Mouse (Mus musculus) brain, adult 2 months (tissue): ENCODE results near the gene Utp20.
A peak's percentile ranks its signal among the peaks of the same experiment; 100 is the strongest.
"Not testable (repeated sequence)": the region's sequence is repeated elsewhere in the genome, so short reads cannot be mapped to it uniquely, and the experiment has no call there.

Experiments used
- DNase-seq: peaks from one replicate; pipeline ENCODE4 v3.0.0; 2011; ENCODE audit warnings: low read depth, low spot score

Utp20 gene

DNA sequence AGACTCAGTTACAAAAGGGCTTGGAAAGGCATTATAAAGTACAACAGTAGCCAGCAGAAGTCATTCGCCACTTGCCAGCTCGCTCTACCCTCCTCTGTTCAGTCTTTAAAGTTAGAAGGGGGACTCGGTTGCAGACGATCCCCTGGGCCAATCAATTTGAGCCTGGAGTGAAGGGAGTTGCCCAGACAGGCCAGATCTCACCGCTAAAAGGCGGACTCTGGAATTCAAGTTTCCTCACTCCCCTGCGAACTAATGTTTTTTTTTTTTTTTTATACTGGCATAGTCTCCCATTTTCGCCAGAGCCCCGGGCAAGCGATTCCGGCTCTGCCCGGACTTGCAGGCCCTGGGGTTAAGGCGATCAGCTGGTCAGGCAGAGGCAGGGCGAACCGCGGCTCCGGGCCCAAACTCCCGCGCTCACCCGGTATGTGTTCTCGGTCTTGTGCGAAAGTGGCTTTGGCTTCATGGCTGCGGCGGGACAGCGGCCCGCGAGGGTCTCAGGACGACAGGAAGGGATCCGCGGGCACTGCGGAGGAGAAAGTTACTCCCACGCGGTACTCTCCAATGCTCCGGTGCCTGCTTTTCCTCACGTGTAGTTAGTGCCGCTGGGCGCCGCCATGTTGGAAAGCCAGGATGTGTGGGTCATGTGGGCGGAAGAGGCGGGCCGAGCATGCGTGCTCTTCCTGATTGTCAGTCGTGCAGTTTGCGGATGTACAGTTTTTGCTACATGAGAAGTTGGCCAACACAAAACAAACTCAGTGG lies at the start of gene Utp20:
Gene Utp20, minus strand, starts transcription at position 617 of the 759 bp plus-strand sequence.
- peak; percentile 95 for DNase-seq

DNA sequence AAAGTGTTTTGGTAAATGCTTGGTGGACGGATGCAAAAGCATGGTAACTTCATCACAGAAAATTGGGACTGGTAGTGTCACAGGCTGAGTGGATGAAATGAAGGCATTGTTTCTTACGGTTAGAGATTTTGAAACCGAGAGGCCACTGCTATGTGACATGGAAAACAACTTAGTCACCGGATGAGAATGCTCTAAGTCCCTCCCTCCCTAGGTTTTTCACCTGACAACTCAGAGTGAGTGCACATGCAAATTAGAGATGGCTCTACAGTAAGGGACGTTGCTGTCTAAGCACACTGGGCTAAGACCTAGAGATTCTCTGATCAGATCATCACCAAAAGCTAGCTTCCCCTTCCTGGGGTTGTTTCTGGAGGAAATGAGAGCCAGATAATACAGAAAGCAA lies 48.3 kb upstream of the Utp20 start:
- DNase-seq, result no peak

DNA sequence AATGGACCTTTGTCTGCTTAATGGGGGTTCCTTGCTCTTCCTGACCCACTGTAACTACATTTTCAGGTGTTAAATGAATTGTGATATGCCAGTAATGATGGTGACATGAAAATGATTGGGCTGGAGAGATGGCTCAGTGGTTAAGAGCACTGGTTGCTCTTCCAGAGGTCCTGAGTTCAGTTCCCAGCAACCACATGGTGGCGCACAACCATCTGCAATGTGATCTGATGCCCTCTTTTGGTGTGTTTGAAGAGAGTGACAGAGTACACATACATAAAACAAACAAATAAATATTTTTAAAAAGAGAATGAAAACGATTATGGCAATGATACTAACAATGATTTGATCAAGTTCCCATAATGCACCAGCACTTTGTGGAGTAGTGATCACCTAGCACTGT lies 39.4 kb upstream of the Utp20 start:
- DNase-seq, result no peak

DNA sequence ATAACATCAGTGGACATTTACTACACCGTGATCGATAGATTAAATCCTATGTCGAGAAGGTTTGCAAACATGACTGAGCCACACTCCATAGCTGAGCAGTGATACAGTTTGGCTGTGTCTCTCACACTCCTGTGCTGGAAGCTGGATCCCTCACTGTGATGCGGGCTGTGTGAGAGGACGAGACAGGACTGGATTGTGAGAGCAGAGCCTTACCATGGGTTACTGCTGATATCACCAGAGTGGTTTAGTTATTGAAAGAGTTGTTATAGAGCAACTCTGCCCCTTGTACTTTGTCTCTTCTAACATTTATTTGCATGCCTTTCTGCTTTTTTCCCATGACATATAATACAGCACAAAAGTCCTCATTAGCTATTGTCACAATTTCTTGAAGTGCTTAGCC lies 35.7 kb upstream of the Utp20 start:
- DNase-seq, result no peak

DNA sequence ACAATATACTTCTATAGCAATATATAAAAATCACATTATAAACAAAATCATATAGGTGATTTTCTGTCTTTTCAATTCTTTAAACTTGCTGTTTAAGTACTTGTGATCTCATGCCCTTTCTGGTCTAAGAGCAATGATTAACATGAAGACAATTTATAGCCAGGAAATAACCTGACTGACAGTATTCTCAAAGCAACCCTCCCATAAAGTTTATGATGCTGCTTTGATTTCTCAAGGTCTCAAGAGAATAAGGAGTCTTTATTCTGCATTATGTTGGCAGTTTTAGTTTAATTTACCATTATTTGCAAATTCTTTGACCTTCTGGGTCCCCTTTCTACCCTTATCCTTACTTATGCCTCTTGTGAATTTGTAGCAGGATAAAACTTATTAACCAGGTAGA lies 34.8 kb upstream of the Utp20 start:
- DNase-seq, result no peak

DNA sequence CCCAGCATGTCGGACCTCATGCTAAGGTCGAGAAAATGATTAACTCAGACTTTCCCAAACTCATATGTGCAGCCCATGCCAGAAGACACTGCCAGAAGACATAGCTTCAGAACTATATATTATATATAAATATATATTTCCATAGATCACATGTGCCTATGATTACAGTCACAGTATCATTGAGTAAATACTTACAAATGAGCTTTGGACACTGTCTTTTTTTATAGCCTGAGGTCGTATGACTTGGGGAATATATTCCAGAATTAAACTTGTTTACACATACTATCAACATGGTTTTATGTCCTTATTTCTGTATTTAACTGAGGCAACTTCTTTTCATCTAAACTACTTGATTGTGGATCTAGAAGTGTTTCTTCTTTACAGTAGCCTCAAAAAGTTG lies 34.3 kb upstream of the Utp20 start:
- no peak for DNase-seq

DNA sequence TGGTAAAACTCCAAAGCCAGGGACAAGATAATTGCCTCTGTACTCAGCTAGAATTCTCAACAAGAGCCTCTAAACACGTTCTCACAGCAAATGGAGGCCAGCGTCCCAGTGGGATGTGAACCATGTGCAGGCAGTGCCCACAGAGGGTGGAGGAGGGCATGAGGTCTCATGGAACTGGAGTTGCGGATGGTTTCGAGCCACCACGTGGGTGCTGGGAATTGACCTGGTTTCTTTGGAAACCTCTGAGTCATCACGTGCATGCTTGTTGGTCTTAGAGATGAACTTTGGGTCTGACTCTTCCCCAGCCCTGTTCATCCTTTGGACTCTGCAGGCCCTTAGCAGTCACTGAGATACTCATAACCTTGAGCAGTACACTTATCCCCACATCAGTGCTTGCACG lies 26.7 kb upstream of the Utp20 start:
- DNase-seq, result no peak

DNA sequence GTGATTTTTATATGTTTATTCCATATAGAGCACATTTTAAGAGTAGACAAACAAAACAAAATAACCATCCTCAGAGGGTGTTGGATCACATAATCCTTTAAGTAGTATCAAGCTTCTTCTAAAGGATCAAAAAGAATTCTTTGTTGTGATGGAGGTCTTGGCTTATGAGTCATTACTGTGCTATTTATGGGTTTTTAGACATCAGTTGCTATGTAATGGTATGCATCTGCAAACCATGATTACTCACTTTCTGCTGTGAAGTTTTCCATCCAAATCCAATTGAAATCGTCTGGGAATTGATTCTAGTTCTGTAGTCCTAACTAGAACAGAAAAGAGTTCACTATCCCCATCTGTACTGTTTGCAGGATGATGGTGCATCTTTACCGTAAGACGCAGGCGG lies 23.4 kb upstream of the Utp20 start:
- peak; percentile 35 for DNase-seq

DNA sequence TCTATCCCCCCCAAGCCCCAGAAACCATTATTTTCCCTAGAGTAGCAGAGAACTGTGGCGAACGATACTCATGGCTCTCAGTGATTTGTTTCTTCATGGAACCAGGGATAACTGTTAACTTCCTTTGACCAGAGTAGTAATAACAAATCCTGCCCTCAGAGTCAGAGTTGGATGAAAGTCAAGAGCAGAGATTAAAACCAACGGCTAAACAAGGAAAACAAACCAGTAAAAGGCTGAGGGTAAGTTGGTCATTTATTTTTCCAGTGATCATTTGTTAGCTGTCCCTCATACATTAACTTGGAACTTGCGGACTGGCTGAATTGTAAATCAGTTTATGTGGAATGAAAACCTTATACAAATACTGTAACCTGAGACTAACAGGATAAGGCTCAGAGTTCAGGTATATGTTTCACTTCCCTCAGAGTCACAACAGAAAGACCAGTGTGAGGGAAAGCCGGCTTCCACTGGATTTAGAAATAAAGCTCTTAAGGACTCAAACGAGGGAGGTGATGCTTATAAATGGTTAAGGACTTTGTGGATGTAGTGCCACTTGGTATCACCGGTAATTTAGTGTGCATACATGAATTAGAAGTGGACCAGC lies 22.4 kb upstream of the Utp20 start:
- DNase-seq, result no peak

DNA sequence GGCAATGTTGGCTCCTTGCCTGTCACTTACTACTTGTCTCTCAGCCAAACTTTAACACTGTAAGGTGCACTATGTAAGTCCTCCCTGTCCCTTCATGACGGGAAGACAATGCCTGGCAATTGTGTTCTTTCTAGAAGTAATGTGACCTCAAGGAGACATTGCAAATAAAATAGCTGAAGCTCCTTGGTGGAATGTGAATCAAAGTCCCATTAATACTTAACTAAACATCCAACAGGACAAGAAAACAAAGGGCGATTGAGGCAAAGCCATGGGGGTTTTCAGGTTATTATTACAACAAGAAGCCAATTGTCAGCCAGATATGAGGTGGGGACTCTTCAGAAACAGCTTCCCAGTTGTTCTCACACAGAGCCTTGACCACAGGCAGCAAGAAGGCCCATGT lies 7.6 kb upstream of the Utp20 start:
- no peak for DNase-seq

DNA sequence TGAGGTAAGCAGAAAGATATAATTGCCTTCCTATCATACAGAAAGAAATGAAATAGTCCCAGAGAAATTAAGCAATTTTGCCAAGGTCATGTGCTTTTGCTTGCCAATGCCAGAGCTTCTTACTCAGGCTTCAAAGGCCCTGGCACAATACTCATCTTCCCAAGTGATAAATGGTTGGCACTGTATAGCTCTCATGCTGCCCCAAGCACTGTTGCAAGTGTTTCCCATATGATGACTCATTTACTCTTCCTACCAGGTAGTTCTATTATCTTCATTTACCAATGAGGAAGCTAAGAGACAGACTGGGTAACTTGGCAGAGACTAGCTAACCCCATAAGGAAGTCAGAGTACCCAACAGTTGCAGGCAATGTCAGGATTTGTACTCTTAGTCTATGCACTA lies 1.8 kb upstream of the Utp20 start:
- no peak for DNase-seq

DNA sequence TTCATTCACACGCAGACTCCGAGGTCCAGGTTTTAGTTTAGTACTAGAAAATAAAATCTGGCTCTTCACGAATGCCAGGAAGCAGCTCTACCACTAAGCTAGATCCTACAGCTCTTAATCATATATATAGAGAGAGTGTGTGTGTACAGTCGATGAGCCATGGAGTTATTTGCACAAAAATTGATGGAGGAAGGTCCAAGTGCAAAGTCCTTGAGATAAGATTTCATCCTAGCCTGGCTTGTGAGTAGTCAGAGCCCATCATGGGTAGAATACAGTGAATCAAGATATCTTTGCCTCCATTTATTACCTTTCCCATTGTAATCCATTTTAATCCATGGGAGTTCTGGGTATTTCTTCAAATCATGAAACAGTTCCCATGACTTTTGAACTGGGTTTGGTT lies 992 bp upstream of the Utp20 start:
- DNase-seq, result no peak

DNA sequence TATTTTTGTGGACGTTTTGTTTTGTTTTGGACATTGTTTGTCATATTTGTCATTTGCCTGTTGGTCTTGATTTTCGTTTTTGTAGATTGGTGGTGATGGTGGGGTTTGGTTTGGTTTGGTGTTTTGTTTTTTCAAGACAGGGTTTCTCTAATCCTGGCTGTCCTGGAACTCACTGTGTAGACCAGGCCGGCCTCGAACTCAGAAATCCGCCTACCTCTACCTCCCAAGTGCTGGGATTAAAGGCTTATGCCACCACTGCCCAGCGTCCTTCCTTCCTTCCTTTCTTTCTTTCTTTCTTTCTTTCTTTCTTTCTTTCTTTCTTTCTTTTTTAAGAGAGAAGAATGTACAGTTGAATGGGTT lies 323 bp upstream of the Utp20 start:
- not testable (repeated sequence) for DNase-seq

DNA sequence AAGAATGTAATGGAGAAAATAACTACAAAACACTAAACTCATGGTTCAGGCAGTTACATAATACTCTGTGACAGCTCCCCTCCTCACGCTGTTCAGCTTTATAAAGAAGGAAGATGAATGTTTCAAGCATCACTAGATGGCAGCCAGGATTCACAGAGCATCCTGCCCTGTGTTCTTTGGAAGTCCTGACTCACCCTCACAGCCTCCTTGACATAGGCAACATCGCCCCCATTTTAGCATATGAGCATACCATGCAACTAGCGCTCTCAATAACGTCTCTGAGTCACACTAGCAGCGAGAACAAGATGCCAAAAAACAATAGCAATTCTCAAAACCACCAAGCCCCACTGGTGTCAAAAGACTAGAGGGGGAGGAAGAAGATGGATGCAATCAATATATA lies 9.3 kb downstream of the Utp20 start:
- DNase-seq, result peak; percentile 78

DNA sequence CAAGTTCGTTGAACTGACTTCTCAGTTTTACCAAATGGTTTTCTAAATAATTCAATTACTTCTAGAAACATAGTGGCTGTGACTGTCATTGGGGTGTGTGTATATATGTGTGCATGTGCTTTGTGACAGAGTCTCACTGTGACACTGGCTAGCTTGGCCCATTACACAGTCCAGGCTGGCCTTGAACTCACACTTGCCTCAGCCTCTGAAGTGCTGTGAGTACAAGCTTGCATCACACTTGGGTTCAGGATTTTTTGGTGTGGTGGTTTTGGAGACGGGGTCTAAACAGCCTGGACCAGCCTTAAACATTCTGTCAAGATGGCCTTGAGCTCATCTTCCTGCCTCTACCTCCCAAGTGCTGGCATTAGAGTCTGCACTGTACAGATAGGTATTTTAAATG lies 11.3 kb downstream of the Utp20 start:
- DNase-seq, result no peak

DNA sequence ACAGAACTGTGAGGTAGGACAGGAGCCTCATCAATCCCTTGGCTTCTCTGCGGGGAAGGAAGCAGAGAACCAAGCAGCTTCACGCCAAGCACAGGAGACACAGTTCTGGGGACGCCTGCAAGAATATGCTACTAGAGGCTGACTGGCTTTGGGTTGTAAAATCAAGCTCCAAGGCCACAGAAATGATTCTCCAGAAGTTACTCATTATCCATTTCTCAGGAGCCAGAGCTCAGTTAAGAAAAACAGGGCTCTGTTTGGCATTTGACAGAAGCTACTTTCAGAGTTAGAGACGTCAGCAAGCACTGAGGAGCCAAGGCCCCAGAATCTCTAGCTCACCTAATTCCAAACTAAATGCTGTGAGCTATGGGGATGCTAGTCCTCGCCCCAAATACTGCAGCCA lies 14.9 kb downstream of the Utp20 start:
- DNase-seq, result no peak

DNA sequence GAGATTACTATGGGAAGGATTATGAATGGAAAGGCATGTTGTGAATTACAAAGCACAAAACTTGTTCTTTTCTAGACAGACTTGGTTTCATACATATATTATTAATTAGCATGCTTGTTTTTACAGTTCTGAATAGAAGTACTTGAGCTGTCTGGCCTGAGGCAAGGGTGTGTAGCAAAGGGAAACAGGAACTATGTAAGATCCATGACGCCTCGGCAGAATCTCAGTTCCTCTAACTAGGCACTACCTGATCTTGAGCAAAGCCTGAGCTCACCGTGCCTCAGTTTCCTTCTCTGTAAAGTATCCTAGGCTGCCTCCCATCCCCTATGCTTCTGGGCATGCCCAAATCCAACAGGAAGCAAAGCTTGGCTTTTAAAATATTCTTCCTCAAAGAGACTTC lies 24.4 kb downstream of the Utp20 start:
- DNase-seq, result no peak

DNA sequence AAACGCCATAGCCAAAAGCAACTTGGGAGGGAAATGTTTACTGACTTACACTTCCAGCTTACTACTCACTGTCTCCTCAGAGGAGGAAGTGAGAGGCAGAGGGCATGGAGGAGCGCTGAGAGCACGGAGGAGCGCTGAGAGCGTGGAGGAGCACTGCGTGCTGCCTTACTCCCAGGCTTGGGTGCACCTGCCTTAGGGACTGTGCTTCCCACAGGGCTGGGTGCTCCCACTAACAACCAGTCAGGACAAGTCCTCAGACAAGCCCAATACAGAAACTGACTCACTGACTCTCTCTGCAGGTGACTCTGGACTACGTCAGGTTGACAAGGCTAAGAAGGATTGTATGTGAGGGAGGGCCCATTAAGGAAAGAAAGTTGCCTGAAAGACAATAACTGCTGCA lies 27.2 kb downstream of the Utp20 start:
- peak; percentile 13 for DNase-seq

DNA sequence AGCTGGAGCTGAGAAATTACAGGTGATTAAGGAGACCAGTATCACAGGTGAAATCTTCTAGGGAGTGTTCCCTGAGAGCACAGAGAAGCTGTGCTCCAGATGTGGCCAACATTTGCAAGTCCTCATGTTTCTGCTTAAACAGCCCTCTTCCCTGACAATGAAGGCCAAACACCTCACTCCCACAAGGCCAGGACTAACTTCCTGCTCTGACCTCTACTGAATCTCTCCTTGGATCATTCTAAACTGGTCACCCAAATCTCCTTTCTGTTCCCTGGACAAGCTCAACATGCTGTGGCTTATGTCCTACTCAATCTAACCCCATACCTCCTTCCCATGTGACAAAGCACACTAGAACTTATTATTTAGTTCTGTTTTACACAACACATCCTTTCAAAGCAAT lies 29.2 kb downstream of the Utp20 start:
- DNase-seq, result no peak

DNA sequence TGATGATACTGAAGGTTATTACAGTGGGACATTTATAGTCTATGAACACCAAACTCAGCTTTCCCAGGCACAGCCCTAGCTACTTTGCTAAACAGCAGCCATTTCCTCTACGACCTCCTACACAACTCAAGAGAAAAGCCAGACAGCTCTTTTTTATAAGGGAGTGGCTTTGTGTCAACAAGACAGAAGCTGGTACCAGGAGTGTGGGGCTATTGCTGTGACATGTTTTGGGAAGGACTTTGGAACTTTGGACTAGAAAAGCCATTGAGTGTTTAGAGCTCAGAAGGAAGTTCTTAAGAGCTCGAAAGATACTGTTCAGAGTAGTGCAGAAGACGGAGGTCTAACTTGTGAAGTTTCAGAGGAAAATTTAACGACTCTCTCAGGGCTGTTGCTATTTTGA lies 29.7 kb downstream of the Utp20 start:
- DNase-seq, result no peak

DNA sequence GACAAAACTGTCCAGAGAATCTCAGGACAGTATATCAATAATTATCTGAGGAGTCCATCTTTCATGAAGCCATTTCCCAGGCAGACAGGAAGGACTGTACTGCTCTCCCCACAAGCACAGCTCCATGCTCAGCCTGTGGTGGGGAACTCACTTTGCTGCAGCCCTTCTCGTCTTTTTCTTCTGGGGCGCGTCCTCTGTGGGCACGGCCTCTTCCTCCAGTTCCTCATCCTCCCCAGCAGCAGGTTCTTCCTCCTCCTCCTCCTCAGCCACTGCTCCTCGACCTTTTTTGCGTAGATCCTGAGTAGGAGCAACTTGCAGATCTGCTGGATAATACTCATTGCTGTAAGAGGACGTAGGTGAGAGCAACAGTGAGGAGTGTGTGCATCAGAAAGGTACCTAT lies 31.4 kb downstream of the Utp20 start:
- DNase-seq, result peak; percentile 3

DNA sequence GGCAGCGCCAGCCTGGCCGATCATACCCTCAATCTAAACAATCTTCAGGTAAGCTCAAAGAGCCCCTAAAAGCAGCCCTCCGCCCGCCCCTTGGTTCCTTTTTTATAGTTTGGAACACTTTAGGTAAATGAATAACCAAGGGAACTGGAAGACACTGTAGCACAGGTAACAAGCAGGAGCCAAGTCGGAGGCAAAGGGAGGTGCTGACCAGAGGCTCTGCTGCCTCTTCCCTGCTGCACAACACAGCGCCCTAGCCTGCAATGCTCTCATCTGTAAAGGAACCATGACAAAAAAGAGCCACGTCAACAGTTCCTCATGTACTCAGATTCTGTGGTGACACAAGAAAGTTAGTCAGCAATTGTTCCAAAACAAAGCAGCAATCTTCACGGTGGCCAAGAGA lies 32.0 kb downstream of the Utp20 start:
- DNase-seq, result no peak

DNA sequence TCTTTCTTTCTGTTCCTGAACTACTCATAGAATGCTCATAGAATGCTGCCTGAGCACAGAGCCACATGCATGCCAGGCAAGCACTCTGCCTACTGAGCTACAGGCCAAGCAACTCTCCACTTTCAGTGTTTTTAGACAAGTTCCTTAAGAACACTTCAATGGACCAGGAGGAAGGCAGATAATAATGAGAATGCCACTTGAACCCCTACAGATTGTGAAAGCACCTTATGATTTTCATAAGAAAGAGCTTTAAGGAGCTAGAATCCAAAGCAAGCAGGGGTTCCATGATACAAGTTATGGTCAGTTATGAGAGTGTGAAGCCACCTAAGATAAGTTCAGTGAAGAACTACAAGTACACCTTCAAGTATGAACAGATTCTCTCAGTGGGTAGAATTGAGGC lies 32.9 kb downstream of the Utp20 start:
- DNase-seq, result no peak

DNA sequence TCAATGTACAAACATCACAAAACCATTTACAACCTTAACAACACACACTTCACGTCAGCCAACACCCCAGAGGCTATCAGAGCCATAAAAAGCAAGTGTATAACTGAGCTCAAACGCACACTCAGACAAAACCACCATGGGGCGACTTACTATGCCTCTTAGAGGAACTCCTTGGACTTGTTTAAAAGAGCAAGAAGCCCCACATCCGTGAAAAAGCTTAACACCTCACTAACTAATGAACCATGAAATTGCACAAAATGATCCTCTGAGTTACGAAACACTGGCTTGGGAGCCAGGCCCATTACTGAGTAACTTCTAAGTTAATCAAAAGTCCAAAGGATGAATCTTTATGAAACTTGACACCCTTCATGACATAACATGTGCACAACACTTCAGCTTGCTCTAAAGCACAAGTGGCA lies 42.1 kb downstream of the Utp20 start:
- DNase-seq, result no peak
